ENCODE assay signal across 14 mouse cellular contexts in genomic region chr10:46298352-46298751, GRCm38 (mm10).
DNase-seq lines count a peak whose midpoint lies in the region; ATAC-seq lines count a peak whose summit lies in the region.
"Had no signal": no experiment of that assay in that cellular context is flagged by ENCODE, and none has a peak within 500 bp of the region (broad histone marks: within the 10 kb centered on the region; RNA-seq: fewer than 3 reads in every experiment).

No protein-coding gene starts in this region.

- no peak for ATAC-seq in megakaryocyte-erythroid progenitor cell, adult 5-6 weeks (replicated peaks; ENCODE audit: low FRiP score, low TSS enrichment, poor library complexity, severe bottlenecking)

- peak; percentile 71 to 72 for DNase-seq in cerebellum, postnatal 14 days
- DNase-seq in cerebellum, adult 11 months = no peak
- DNase-seq in layer of hippocampus, adult 9-11 months = peak; percentile 3
- no peak for DNase-seq in layer of hippocampus, adult 11-12 months (ENCODE audit: low spot score)
- peak; percentile 61 for DNase-seq in 3T3-L1 (ENCODE audit: low read depth, low spot score)
- peak; percentile 83 for DNase-seq in Muller cell, postnatal 12 days (ENCODE audit: inconsistent ontology term)
- DNase-seq in spleen, postnatal 14 days (ENCODE audit: low spot score in 2 of 2) = no peak
- DNase-seq: embryo, embryonic 11 days; gastrocnemius, postnatal 14 days; kidney, adult 8-10 months; layer of hippocampus, postnatal 36 days; lung, postnatal 10 days; thymus, postnatal 14 days had no signal

Comparison
In these comparisons a context has a peak if more than half of its experiments do, and no peak if none do; other contexts are left out.
1. DNase-seq: peak in cerebellum, postnatal 14 days (2 of 2), layer of hippocampus, adult 9-11 months (single experiment), 3T3-L1 (single experiment) and Muller cell, postnatal 12 days (single experiment); none in cerebellum, adult 11 months (single experiment), layer of hippocampus, adult 11-12 months (single experiment) and spleen, postnatal 14 days (0 of 2).